Mouse (Mus musculus) right cerebral cortex, adult 2 months (tissue): ENCODE results near the gene Mat2a.
A peak's percentile ranks its signal among the peaks of the same experiment; 100 is the strongest.
"Not testable (repeated sequence)": the region's sequence is repeated elsewhere in the genome, so short reads cannot be mapped to it uniquely, and the experiment has no call there.

Experiments used
- DNase-seq, 2 experiments: peaks; one replicate each; pipeline ENCODE4 v3.0.0; 2021 to 2022; ENCODE audit warnings: low spot score in 2 of 2

Gene Mat2a

GRCm38 (mm10) chr6:72439355-72440185, at the start of gene Mat2a:
Gene Mat2a, minus strand, starts transcription at chr6:72439558.
- peak; percentile 95 to 97 for DNase-seq

DNA sequence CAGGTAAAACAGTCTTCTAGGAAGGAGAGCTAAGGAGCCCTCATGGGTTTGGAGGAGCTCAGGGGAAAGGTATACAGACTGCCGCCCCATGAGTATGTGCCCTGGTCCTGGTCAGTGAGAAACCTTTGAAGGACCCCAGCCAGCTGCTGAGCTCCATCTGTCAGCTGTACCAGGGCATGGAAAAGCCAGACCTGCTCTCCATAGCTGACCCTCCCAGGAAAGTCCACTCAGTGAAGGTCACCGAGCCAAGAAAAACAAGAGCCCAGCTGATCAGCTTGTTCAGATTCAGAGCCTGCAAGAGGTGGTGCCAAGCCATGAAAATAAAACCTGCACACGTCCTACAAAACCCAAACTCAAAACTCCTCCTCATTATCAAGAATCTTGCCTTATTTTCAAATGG, 49.5 kb upstream of the Mat2a start:
- DNase-seq, result no peak

GRCm38 (mm10) chr6:72487282-72487681, 47.9 kb upstream of the Mat2a start:
- DNase-seq, result no peak

- no peak for DNase-seq
Measured at GRCm38 (mm10) chr6:72486307-72486706, 46.9 kb upstream of the Mat2a start.

- DNase-seq, result no peak
Measured at GRCm38 (mm10) chr6:72484887-72485286, 45.5 kb upstream of the Mat2a start.

GRCm38 (mm10) chr6:72482156-72482555, 42.8 kb upstream of the Mat2a start:
- no peak for DNase-seq

DNA sequence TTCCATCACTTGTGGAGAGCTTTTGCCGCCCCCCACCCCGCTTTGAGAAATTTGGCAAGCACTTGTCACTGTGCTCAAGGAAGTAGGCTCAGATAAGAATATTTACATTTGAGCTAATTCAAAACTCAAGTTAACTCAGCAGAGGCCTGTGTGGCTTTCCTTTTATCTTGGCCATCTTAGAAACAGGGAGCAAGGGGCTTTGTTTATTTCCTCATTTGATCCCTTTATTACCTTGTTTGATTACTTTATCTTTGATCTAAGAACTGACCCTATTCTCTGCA, 41.0 kb upstream of the Mat2a start:
- DNase-seq, result no peak

DNA sequence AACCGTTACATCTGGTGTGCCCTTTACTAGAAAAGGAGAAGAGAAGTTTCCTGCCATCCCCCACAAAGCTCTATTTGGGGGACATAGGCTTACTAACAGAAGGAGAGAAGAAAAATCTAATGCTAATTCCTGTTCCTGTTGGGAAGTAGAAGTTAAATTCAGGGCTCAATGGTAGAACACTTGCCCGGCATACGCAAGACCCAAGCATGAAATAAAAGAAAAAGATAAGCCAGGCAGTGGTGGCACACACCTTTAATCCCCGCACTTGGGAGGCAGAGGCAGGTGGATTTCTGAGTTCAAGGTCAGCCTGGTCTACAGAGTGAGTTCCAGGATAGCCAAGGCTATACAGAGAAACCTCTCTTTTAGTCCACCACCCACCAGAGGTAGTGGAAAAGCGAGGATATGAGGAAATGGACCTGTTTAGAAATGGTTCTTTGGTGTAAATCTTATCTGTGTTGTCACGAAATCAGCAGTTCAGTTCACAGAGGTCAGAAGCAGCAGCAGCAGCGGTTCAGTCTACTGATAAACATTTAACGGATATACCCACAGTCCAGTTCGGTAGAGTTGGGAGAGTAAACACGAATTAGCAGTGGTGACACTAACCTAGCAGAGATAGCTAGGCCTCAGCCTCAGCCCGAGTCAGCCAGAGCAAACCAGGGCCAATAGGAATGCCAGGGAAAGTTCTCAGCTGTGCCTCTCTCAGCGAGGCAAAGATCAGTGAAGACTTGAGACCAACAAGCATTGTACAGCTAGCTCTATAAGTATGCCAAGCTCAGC, 40.5 kb upstream of the Mat2a start:
- DNase-seq, result no peak

DNA sequence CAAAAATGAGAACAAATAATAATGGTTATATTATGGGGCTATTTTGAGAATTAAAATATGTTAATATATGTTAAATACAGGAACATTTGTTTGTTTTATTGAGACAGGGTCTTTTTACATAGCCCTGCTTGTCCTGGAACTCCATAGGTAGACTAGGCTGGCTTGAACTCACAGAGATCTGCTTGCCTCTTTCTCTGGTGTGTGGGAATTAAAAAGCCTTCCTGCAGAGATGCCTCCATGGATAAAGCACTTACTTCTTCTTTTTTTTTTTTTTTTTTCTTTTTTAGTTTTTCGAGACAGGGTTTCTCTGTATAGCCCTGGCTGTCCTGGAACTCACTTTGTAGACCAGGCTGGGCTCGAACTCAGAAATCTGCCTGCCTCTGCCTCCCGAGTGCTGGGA, 39.3 kb upstream of the Mat2a start:
- DNase-seq, result not testable (repeated sequence)

DNA sequence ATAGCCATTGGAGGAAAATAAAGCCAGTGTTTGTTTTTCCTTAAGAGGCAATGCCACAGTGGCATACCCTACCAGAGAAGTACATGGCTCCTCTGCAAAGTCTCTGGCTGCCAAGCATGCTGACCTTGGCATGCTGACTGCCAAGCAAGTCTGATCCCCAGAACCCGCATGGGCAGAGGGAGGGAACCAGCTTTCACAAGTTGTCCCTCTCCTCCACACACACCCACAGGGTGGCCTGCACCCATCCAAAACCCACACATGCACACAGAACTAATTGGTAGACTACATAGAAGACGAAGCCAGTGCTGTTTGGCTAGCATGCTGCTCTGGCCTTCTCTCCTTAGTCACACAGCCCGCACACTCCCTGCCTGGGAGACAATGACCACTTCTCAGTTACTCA, 38.3 kb upstream of the Mat2a start:
- DNase-seq, result no peak

GRCm38 (mm10) chr6:72476836-72477235, 37.5 kb upstream of the Mat2a start:
- DNase-seq, result no peak

DNA sequence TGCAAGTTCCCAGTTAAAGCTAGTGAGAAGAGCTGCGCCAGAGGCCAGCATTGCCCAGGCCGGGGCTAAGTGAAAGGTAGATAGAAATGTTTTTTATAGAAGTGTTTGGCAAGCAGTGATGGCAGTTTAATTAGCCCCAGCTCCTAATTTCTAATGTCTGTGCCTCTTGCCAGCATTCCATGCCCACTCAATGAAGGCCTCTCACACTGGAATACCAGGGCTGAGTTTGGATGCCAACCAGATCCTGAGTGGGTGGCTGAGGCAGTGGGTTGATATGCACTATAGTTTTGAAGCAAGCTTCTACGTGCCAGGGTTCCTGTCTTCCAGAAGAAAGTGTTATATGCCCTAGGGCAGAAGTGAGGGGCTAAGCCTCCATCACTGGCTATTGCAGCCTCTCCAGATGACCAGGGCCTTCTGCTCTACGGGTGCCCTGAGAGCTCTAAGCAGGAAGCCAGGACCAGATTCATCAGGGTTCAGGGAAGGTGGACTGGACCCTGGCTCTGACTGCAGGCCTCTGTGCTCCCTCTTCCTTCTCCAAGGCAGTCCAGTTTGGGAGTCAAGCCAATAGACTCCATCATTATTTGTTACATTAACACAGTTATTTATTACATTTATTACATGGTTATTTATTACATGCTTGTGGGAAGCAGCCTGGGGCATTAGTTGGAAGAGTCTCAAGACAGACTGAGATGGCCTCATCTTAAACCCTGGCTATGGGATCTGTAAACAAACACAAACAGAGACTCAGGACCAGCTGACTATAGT, 36.0 kb upstream of the Mat2a start:
- DNase-seq, result peak; percentile 59

GRCm38 (mm10) chr6:72473264-72474041, 34.1 kb upstream of the Mat2a start:
- peak in 1 of 2 experiments; percentile 9 for DNase-seq

GRCm38 (mm10) chr6:72466171-72466570, 26.8 kb upstream of the Mat2a start:
- DNase-seq, result no peak

DNA sequence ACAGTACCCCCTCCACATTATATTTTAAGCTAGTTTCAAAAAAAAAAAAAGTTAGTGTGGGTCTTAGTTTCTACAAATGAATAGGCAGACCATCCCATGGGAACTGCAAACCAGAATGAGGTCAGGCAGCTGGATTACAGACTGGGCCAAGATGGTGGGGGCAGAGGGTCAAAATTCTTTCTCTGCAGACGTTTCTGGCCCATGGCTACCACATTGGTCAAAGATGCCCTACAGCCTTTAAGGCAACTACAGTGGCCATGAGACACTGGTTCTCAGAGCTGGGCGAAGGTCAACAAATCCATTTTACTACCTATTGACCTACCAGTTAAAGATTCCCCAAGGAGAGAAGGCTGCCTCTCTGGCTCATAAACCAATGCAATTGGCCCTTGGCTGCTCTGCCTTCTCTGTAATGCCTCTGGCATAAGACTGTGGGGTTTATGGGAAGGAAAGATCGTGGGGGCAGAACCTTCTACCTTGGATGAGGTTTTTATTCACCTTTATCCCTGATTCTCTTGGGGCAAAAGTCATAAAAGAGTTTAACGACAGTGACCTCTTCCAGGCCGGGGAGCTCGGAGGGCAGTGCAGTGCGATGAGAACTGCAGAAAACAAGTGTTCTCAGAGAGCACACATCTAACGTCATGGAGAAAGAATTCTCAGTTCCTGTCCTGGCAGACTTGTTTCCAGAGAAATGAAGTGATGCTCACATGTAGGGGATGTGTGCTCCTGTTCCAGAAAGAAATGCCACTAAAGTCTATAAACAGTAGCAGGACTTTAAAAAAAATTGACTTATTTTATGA, 26.2 kb upstream of the Mat2a start:
- no peak for DNase-seq

DNA sequence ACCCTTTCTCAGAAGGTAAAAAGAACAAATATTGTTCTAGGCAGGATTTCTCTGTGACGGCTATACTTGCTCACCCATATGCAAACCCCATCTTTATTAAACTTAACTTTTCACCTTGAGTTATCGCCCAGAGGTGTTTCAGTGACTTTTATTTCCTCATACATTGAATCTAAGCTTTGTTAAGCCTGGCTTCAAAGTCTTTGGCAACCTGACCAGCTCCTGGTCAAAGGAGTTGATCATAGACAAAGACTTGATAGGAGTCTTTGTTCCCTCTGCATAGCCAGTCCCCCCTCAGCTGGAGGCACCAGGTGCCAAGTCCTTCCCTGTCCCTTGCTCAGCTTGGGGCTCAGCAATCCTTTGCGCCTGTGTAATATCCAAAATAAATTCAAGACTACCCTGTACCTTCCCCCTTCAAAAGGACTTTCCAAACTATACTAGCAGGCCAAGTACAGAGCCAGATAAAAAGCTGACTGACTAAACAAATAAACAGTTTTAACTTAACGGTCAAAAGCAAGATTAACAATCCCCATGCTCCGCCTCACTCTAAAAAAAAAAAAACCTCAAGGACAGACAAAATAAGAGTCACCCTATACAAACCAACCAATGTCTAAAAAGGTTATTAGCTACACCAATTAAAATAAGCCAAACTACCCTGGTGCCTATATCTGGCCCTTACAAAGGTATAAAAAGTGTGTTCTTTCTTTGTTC, 23.3 kb upstream of the Mat2a start:
- not testable (repeated sequence) for DNase-seq

DNA sequence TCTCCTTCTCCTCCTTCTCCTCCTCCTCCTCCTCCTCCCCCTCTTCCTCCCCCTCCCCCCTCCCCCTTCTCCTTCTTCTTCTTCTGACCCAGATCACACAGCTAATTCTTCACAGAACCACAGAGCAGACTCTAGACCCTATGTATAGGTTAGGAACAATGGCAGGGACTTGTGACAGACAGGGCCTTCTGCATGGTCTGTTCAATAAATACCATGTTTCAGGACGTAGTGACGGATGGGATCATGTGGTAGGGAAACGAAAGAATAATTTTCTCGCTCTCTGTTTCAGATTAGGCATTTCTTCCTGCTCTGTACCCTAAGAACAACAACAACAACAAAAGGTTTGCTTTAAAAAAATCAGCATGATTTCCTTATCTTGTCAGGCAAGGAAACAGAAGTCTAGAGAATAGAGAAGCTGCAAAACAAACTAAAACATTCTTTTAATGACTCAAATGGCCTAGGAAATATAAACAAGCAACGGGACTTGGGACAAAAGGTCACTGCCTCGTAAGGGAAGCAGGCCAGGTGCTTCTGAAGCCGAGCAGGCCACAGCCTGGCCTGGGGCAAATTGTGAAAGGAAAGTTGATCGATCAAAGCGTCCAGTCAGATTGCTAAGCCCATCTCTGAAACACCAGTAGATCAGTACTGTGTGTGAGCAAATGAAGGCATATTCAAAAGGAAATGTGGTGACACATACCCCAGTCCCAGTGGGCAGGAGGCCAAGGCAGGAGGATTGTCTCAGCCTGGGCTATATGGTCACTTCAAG, 20.9 kb upstream of the Mat2a start:
- no peak for DNase-seq

DNA sequence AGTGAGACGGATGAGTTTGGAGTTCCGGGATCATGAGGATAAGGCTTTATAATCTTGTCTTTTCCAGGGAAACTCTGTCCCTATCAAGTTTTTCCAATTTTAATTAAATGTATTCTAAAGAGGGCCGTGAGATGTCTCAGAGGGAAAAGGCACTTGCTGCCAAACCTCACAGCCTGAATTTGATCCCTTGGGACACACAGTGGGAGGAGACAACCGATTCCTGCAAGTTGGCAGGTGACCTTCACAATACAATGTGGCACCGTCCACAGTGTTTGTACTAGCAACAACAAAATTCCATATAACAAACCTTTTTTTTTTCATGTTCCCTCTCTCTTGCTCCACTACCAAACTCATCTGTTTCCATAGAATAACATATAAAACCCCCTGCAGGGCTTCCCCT, 19.6 kb upstream of the Mat2a start:
- DNase-seq, result no peak

- no peak for DNase-seq
Measured at GRCm38 (mm10) chr6:72458418-72458817, 19.1 kb upstream of the Mat2a start.

GRCm38 (mm10) chr6:72456567-72456966, 17.2 kb upstream of the Mat2a start:
- no peak for DNase-seq
